8 mouse cellular contexts compared by ENCODE assay signal in the genomic region with DNA sequence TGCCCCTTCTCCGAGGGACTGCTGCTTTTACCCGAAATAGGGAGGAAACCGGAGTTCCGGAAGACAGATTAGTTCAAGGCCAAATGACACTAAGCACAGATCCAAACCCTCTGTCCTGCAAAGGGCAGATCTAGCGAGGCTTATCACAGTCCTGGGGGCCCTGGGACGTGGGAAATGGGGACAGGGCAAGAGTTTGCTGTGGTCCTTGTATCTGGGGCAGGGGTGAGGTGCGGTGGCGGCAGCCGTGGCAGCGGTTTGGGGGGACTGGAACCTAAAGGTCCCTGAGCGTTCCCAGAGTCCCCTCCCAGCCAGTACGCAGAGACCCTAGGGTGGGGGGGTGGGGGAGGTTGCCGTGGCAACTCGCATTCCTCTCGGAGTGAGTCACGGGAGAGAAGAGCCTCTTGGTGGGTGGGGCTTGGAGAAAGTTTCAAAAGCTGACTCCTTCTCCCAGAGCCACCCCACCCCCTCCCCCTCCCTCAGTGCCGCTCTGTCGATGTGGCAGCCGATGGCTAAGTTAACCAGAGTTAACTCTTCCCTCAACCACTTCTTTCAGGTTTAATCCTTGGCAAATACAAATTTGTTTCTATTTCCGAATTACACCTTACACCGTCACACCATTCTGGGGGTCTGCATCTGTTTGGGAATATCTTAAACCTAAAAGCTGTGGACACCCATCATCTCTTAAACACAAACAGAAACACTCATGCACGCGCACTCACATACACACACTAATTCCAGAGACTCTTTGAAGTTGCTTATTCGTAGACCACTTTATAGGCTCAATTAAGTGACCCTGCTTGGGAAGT. TPM values are rescaled to one million over a fixed set of nuclear protein-coding genes. Genes with fewer than 3 reads are reported as not detected.
DNase-seq lines count a peak whose midpoint lies in the region; ATAC-seq and TF ChIP-seq lines count a peak whose summit lies in the region.

No protein-coding gene starts in this region.

- H3K27ac ChIP-seq in limb, embryonic 15.5 days, result peak overlapping the region; percentile 95

- peak overlapping the region; percentile 66 for H3K4me3 ChIP-seq in limb, embryonic 15.5 days
- H3K4me3 ChIP-seq in myocyte, result peak overlapping the region; percentile 75

- H3K4me1 ChIP-seq in limb, embryonic 15.5 days, result peaks cover 50% of the 10 kb centered on the region

- ATAC-seq in limb, embryonic 15.5 days (ENCODE audit: insufficient number of reproducible peaks, low FRiP score, low TSS enrichment, low read depth), result peak; percentile 70

- DNase-seq in ovary, postnatal 36 days (ENCODE audit: low spot score), result peak; percentile 57
- DNase-seq in ovary, postnatal 14 days (ENCODE audit: low spot score), result no peak
- peak; percentile 64 for DNase-seq in fibroblast of lung, adult 2 months (ENCODE audit: low read depth)
- peak; percentile 57 to 78 for DNase-seq in heart, postnatal 36 days
- no peak for DNase-seq in layer of hippocampus, postnatal 25 days (ENCODE audit: extremely low spot score in 1 of 2, low spot score in 1 of 2)
- DNase-seq in right cerebral cortex, postnatal 14 days, result no peak

- H3ac ChIP-seq in myocyte (ENCODE audit: control insufficient read depth, insufficient read length), result peak overlapping the region; percentile 77

- peak overlapping the region; percentile 79 for H3K9ac ChIP-seq in limb, embryonic 15.5 days

- no peaks in the 10 kb centered on the region for H3K27me3 ChIP-seq in limb, embryonic 15.5 days
- H3K27me3 ChIP-seq in myocyte (ENCODE audit: control insufficient read depth, insufficient read depth, insufficient read length), result no peaks in the 10 kb centered on the region

- H3K9me3 ChIP-seq in limb, embryonic 15.5 days, result no peaks in the 10 kb centered on the region

- H3K36me3 ChIP-seq in limb, embryonic 15.5 days, result peaks cover 6% of the 10 kb centered on the region; the same call in 1 of the 2 replicates
- no peaks in the 10 kb centered on the region for H3K36me3 ChIP-seq in myocyte (ENCODE audit: control insufficient read depth, insufficient read depth)

- peak overlapping the region; percentile 59 for H3K4me2 ChIP-seq in limb, embryonic 15.5 days
- peak overlapping the region; percentile 95 for H3K4me2 ChIP-seq in myocyte (ENCODE audit: low read depth)

- under 1% methylated on average over 24 of the region's 24 CpGs for WGBS in limb, embryonic 15.5 days

- peak; percentile 56 for TF ChIP-seq POLR2A in myocyte (IDR thresholded peaks at IDR 0.05; ENCODE audit: insufficient read length, low read depth)

- intact Hi-C loops in heart, postnatal 36 days (cut with DNase I), result no loop called here

- H3K79me2 ChIP-seq in myocyte (ENCODE audit: control insufficient read depth, insufficient read depth), result peaks cover 59% of the 10 kb centered on the region

TF ChIP-seq in myocyte, 11 proteins besides CTCF, POLR2A, EP300 and RAD21:
- TF ChIP-seq TCF3 (IDR thresholded peaks at IDR 0.05; ENCODE audit: insufficient read length, low read depth) (no peak), POLR2AphosphoS2 (IDR thresholded peaks at IDR 0.05; ENCODE audit: insufficient read length, low read depth) (peak; percentile 76)

RNA-seq across cellular contexts. Expression of gene Sparc, which starts 4.9 kb away (rescaled TPM):
- total RNA-seq in heart, postnatal 36 days (2021), result 100 to 1,000 TPM; 645 to 801 TPM
- 3,190 and 4,050 TPM in 2 replicates for polyA plus RNA-seq in limb, embryonic 15.5 days (2015; fragmentation: Nextera tagmentation; extraction: Ambion mirVana)
- 1,961 TPM for polyA plus RNA-seq in myocyte (2012; fragmentation: generic; extraction: Trizol)
- total RNA-seq in layer of hippocampus, postnatal 25 days (2021), result 100 to 1,000 TPM; 360 to 421 TPM

RNA-seq across cellular contexts. Expression of gene Atox1, which starts 42.9 kb away (rescaled TPM):
- 100 to 1,000 TPM; 117 to 124 TPM for total RNA-seq in heart, postnatal 36 days (2021)
- polyA plus RNA-seq in limb, embryonic 15.5 days (2015; fragmentation: Nextera tagmentation; extraction: Ambion mirVana), result 448 and 491 TPM in 2 replicates
- 264 TPM for polyA plus RNA-seq in myocyte (2012; fragmentation: generic; extraction: Trizol)
- 100 to 1,000 TPM in 1 of 2 experiments, 10 to 100 TPM in 1; 95.7 to 109 TPM for total RNA-seq in layer of hippocampus, postnatal 25 days (2021)

RNA-seq across cellular contexts. Expression of gene G3bp1, which starts 51.4 kb away (rescaled TPM):
- total RNA-seq in heart, postnatal 36 days (2021), result 10 to 100 TPM; 38.8 to 39.0 TPM
- polyA plus RNA-seq in limb, embryonic 15.5 days (2015; fragmentation: Nextera tagmentation; extraction: Ambion mirVana), result 153 and 158 TPM in 2 replicates
- 52.2 TPM for polyA plus RNA-seq in myocyte (2012; fragmentation: generic; extraction: Trizol)
- total RNA-seq in layer of hippocampus, postnatal 25 days (2021), result 10 to 100 TPM; 35.0 to 36.5 TPM

Comparison
In these comparisons a context has a peak if more than half of its experiments do, and no peak if none do; other contexts are left out.
1. DNase-seq: peak in ovary, postnatal 36 days (single experiment), fibroblast of lung, adult 2 months (single experiment) and heart, postnatal 36 days (2 of 2); none in ovary, postnatal 14 days (single experiment), layer of hippocampus, postnatal 25 days (0 of 2) and right cerebral cortex, postnatal 14 days (single experiment).